Mouse (Mus musculus) cerebral cortex, adult 2 months (tissue): Measurements from ENCODE around the gene Tmem79.

Source experiments
- WGBS: fragments of 180-500 bp; shearing (Covaris S2); methylation state at CpG from one replicate; pipeline ENCODE4 v1.1.7; 2018; 5-methylcytosine and 5-hydroxymethylcytosine counted together

Tmem79 gene

GRCm38 (mm10) chr3:88336058-88337013, at the start of gene Tmem79, which contains the start of gene Smg5:
Tmem79 (minus strand) TSS chr3:88336148.
Smg5 (plus strand) TSS chr3:88336260.
- under 1% methylated on average over 66 of the region's 66 CpGs for WGBS

- WGBS = 82% methylated on average over 5 of the region's 5 CpGs
Observed at GRCm38 (mm10) chr3:88384364-88384763, 48.4 kb upstream of the Tmem79 start, which contains the start of gene Bglap. Bglap (minus strand) TSS chr3:88384464.

GRCm38 (mm10) chr3:88382383-88382782, 46.4 kb upstream of the Tmem79 start:
- 55% methylated on average over 3 of the region's 7 CpGs for WGBS

- WGBS = 12% methylated on average over 22 of the region's 22 CpGs
Observed at GRCm38 (mm10) chr3:88381389-88382315, 45.7 kb upstream of the Tmem79 start.

GRCm38 (mm10) chr3:88378599-88378998, 42.7 kb upstream of the Tmem79 start, which contains the start of gene Bglap2:
Bglap2 (minus strand) TSS chr3:88378699.
- 88% methylated on average over 5 of the region's 5 CpGs for WGBS

GRCm38 (mm10) chr3:88376644-88377043, 40.7 kb upstream of the Tmem79 start:
- WGBS = 57% methylated on average over 7 of the region's 7 CpGs

GRCm38 (mm10) chr3:88375750-88376626, 40.0 kb upstream of the Tmem79 start:
- 16% methylated on average over 19 of the region's 19 CpGs for WGBS

GRCm38 (mm10) chr3:88372643-88373042, 36.7 kb upstream of the Tmem79 start, which contains the start of gene Bglap3:
Bglap3 (minus strand) TSS chr3:88372743.
- 90% methylated on average over 9 of the region's 9 CpGs for WGBS

GRCm38 (mm10) chr3:88368511-88368910, 32.6 kb upstream of the Tmem79 start:
- WGBS = 93% methylated on average over 7 of the region's 7 CpGs

- WGBS = 70% methylated on average over 4 of the region's 7 CpGs
Observed at GRCm38 (mm10) chr3:88367517-88367916, 31.6 kb upstream of the Tmem79 start.

GRCm38 (mm10) chr3:88366830-88367428, 31.0 kb upstream of the Tmem79 start:
- 7% methylated on average over 22 of the region's 22 CpGs for WGBS

GRCm38 (mm10) chr3:88365705-88366361, 29.9 kb upstream of the Tmem79 start:
- WGBS = 52% methylated on average over 34 of the region's 34 CpGs

- WGBS = 14% methylated on average over 16 of the region's 16 CpGs
Observed at GRCm38 (mm10) chr3:88364337-88364736, 28.4 kb upstream of the Tmem79 start, which contains the start of gene Paqr6. Paqr6 (plus strand) TSS chr3:88364584.

GRCm38 (mm10) chr3:88363700-88364099, 27.8 kb upstream of the Tmem79 start:
- 54% methylated on average over 4 of the region's 4 CpGs for WGBS

- WGBS = 82% methylated on average over 2 of the region's 2 CpGs
Observed at GRCm38 (mm10) chr3:88361612-88362313, 25.8 kb upstream of the Tmem79 start.

GRCm38 (mm10) chr3:88361096-88361495, 25.1 kb upstream of the Tmem79 start:
- 66% methylated on average over 6 of the region's 6 CpGs for WGBS

GRCm38 (mm10) chr3:88359989-88360388, 24.0 kb upstream of the Tmem79 start:
- WGBS = 61% methylated on average over 3 of the region's 3 CpGs

- 71% methylated on average over 5 of the region's 5 CpGs for WGBS
Observed at GRCm38 (mm10) chr3:88359584-88359983, 23.6 kb upstream of the Tmem79 start.
